Mouse (Mus musculus) embryonic fibroblast, embryonic 13.5 days (primary cell): ENCODE data around the gene Bex4.

Experiments used
- CTCF ChIP-seq: IDR thresholded peaks from 2 replicates; pipeline ENCODE4 v1.5.1; 2011; ENCODE audit warnings: mild to moderate bottlenecking, control low read depth, low read length, moderate library complexity, borderline replicate concordance; ENCODE audit not compliant: insufficient read depth
- POLR2A ChIP-seq: IDR thresholded peaks from 2 replicates; pipeline ENCODE4 v1.6.1; 2011; ENCODE audit warnings: low read depth, mild to moderate bottlenecking, control low read depth, low read length, moderate library complexity

DNA sequence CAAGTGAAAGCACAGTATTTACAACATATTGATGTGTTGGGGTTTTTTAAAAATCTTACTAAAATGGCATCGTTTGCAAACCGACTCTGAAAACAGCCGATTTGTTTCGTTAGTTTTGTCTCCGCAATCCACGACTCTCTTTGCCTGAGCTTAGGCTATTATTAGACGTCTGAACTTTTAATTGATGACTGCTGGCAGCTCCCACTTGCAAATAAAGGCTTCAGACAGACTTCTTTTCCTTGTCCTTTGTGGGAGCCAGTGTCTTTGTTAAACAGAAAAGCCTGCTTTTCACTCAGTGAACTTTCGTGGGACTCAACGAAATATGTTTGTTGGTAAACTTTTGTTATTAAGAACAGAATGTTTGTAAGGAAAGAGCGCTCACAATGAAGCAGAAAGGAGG is 34.0 kb downstream of the Bex4 start:
- TF ChIP-seq POLR2A: no peak
- no peak for TF ChIP-seq CTCF
